Mouse (Mus musculus) gastrocnemius, adult 18-20 months (tissue): ENCODE measurements around the gene Spin2g. TPM values are rescaled to one million over a fixed set of nuclear protein-coding genes. Genes with fewer than 3 reads are reported as not detected.
"Not testable (repeated sequence)": the region's sequence is repeated elsewhere in the genome, so short reads cannot be mapped to it uniquely, and the experiment has no call there.

Experiments
- DNase-seq: peaks from one replicate; pipeline ENCODE4 v3.0.0; 2021; ENCODE audit warnings: low spot score
- long read RNA-seq, 2 experiments: library from polyadenylated mRNA; stranded (forward); transcript quantifications; one replicate each; pipeline ENCODE4 v2.0.0; 2021
- total RNA-seq, 2 experiments: library from RNA; stranded (reverse); gene quantifications; 2 replicates each; pipeline ENCODE4 v1.2.3; 2021

The Spin2g gene
- not detected for total RNA-seq
- long read RNA-seq, experiment 1 = 0 reads
- long read RNA-seq, experiment 2 = 0 reads

GRCm38 (mm10) chrX:34238633-34239032, at the start of gene Spin2g:
TSS of gene Spin2g (minus strand) at chrX:34238733.
- DNase-seq = not testable (repeated sequence)

Other genes with a start within 250 kb of the Spin2g start
- gene Btbd35f9, start 77.2 kb downstream of the Spin2g start, total RNA-seq = not detected
- gene Btbd35f8, start 211.8 kb upstream of the Spin2g start, total RNA-seq = not detected